Mouse (Mus musculus) brain, embryonic 14.5 days (tissue): ENCODE results near the gene Btd.

Experiments
- CTCF ChIP-seq: fragments of 200-500 bp; IDR thresholded peaks from 2 replicates; pipeline ENCODE4 v1.5.1; 2012; ENCODE audit warnings: inconsistent platforms, mild to moderate bottlenecking, moderate library complexity, borderline replicate concordance; ENCODE audit not compliant: insufficient read depth, insufficient read length; ENCODE audit errors: extremely low read depth
- POLR2A ChIP-seq: fragments of 200-500 bp; IDR thresholded peaks from 2 replicates; pipeline ENCODE4 v1.6.1; 2012; ENCODE audit warnings: mild to moderate bottlenecking, inconsistent platforms, borderline replicate concordance; ENCODE audit not compliant: poor library complexity, insufficient read depth, insufficient read length, severe bottlenecking; ENCODE audit errors: extremely low read depth

GRCm38 (mm10) chr14:31666931-31667705, 26.3 kb downstream of the Btd start:
- no peak for TF ChIP-seq CTCF
- no peak for TF ChIP-seq POLR2A
